Mouse (Mus musculus): Measurements from ENCODE around the gene Atp11c.

The Atp11c gene

GRCm38 (mm10) chrX:60394292-60394691 lies 198.2 kb downstream of the Atp11c start:
- DNase-seq (ENCODE audit: low read depth, low spot score): no peak

GRCm38 (mm10) chrX:60386852-60387251 lies 205.6 kb downstream of the Atp11c start:
- no peak for DNase-seq (ENCODE audit: low read depth, low spot score)

- no peak for DNase-seq (ENCODE audit: low read depth, low spot score)
These were observed 210.8 kb downstream of the Atp11c start for GRCm38 (mm10) chrX:60381711-60382110.

- no peak for DNase-seq (ENCODE audit: low read depth, low spot score)
These were observed 212.1 kb downstream of the Atp11c start for GRCm38 (mm10) chrX:60380386-60380785.

- DNase-seq (ENCODE audit: low read depth, low spot score): no peak
These were observed 243.8 kb downstream of the Atp11c start for GRCm38 (mm10) chrX:60348741-60349140.

GRCm38 (mm10) chrX:60345447-60345846 lies 247.1 kb downstream of the Atp11c start:
- no peak for DNase-seq (ENCODE audit: low read depth, low spot score)

- DNase-seq (ENCODE audit: low read depth, low spot score): no peak
These were observed 247.5 kb downstream of the Atp11c start for GRCm38 (mm10) chrX:60344991-60345390.

- DNase-seq (ENCODE audit: low read depth, low spot score): no peak
These were observed 262.8 kb downstream of the Atp11c start for GRCm38 (mm10) chrX:60329735-60330134.

GRCm38 (mm10) chrX:60321321-60321720 lies 271.2 kb downstream of the Atp11c start:
- no peak for DNase-seq (ENCODE audit: low read depth, low spot score)

- DNase-seq (ENCODE audit: low read depth, low spot score): no peak
These were observed 274.8 kb downstream of the Atp11c start for GRCm38 (mm10) chrX:60317661-60318060.

GRCm38 (mm10) chrX:60292335-60292734 lies 300.2 kb downstream of the Atp11c start:
- DNase-seq (ENCODE audit: low read depth, low spot score): no peak

GRCm38 (mm10) chrX:60255346-60255745 lies 337.2 kb downstream of the Atp11c start:
- DNase-seq (ENCODE audit: low read depth, low spot score): peak; percentile 74

GRCm38 (mm10) chrX:60187726-60188125 lies 404.8 kb downstream of the Atp11c start:
- DNase-seq (ENCODE audit: low read depth, low spot score): peak; percentile 16

- peak; percentile 67 for DNase-seq (ENCODE audit: low read depth, low spot score)
These were observed 409.9 kb downstream of the Atp11c start for GRCm38 (mm10) chrX:60182611-60183010.

- DNase-seq (ENCODE audit: low read depth, low spot score): peak; percentile 73
These were observed 413.6 kb downstream of the Atp11c start, which contains the start of gene Mcf2 for GRCm38 (mm10) chrX:60178744-60179458. TSS of gene Mcf2 (minus strand) at chrX:60179089.

GRCm38 (mm10) chrX:60178025-60178743 lies 414.3 kb downstream of the Atp11c start:
- DNase-seq (ENCODE audit: low read depth, low spot score): peak; percentile 74
